Mouse (Mus musculus) embryonic stem cell, embryonic (primary cell): Measurements from ENCODE around the gene Neurod2.

ENCODE experiments used
- CTCF ChIA-PET, 4 experiments: fragments of 300-600 bp in 2 of 4; fragments of 350-600 bp in 2 of 4; sonication (Branson Sonifier 250); formaldehyde crosslinking; loops; one replicate each; lab custom pipeline; 2022; ENCODE audit warnings: inconsistent platforms in 2 of 4; lab: Charles Lee
- POLR2A ChIA-PET, 4 experiments: fragments of 300-600 bp in 2 of 4; fragments of 350-600 bp in 2 of 4; sonication (Branson Sonifier 250); formaldehyde crosslinking; loops; one replicate each; lab custom pipeline; 2022; ENCODE audit warnings: antibody characterized with exemption in 4 of 4, inconsistent platforms in 1 of 4; lab: Charles Lee

Gene Neurod2

DNA sequence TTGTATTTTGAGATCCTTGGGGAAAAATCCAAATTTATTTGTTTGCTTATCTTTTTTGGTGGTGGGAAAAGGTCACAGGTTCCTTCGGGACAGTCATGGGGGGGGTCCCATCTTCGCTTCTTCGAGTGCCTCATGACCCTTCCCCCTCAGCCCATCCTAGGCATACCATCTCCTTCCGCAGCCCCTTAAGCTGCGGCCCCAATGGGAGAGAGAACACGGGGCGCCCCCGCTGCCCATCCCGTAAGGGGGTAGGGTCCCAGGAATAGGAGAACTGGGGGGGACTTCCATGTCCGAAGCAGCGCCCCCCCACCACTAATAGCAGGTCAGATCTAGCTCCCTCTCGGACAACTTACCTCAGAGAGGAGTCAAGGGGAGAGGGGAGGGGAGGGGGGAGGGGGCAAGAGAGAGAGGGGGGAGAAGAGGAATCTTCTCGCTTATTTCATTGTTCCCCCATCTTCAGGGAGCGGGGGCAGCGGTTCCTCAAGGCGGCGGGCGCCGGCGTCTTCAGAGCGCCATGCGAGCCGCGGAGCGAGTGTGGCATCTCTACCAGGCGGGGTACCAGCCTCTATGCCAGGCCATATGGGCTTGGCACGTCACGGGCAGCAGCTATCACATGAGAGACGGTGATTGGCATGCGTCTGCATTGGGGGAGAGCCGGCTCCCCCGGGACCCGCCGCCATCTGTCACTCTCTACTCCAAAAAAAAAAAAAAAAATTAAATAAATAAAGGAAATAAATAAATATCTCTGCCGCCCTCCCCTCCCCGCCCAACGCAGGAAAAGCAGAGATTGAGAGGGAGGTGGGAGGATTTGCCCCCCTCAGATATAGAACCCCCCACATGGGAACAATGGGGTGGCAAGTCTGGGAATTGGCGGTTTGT lies at the start of gene Neurod2:
Neurod2 (minus strand) TSS at position 568 of the 879 bp plus-strand sequence.
- ChIA-PET CTCF (interaction anchor here in 3 of 4 experiments (0.5 to 2.5 kb wide), 8 partner anchors 9 to 625 kb away, joined by 3 to 28 read pairs (median 6); partner anchors contain the start of gene Plxdc1 (in 1 of the 3)), POLR2A (interaction anchor here in 3 of 4 experiments (0.6 to 1.5 kb wide), 11 partner anchors 9 to 1496 kb away, joined by 3 to 5 read pairs (median 4); partner anchors contain the start of genes Erbb2 (in 1 of the 3) and Grb7 (in 1 of the 3))

DNA sequence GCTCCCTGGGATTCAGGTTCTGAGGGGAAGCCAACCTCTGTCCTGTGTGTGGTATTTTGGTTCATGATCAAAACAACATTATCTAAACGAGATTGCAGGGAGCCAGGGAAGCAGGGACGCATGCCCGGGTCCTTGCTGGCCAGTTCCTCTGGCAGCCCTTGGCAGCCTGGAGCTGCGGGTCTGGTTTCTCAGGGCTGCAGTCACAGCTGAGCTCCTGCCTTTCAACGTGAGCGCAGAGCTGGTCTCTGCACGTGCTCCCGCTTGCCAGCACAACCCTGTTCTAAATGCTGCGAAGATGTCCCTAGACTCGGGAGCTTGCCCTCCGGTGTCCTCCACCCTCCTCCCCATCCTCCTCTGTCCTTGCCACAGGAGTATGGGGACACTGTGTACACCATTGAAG lies 48.3 kb upstream of the Neurod2 start:
- POLR2A ChIA-PET, result interaction anchor here in 2 of 4 experiments (1.5 to 1.7 kb wide), 3 partner anchors 9 to 29 kb away, joined by 4 to 5 read pairs (median 4); partner anchors contain the start of gene Stard3 (in 1 of the 2)

DNA sequence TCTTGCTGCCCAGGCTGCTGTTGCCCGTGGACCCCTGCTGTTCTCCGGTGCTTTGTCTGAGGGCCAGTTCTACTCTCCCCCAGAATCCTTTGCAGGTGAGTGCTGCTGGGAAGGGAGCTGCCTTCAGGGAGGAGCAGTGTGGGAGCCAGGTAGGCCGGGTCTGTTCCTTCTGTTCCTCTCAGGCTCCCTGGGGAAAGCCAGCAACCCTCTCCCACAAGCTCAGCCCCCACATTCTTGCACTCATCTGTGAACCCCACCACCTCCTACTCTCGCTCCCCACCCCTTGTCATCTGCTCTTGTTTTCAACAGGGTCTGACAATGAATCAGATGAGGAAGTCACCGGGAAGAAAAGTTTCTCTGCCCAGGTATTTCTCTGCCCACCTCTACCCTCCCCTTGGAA lies 47.3 kb upstream of the Neurod2 start:
- ChIA-PET POLR2A (interaction anchor here in 2 of 4 experiments (1.5 to 1.7 kb wide), 4 partner anchors 11 to 28 kb away, joined by 4 to 5 read pairs (median 4); partner anchors contain the start of gene Stard3 (in 1 of the 2)), CTCF (interaction anchor here in 2 of 4 experiments (0.9 to 1.8 kb wide), 2 partner anchors 13 to 34 kb away, joined by 3 to 6 read pairs; no protein-coding TSS in a partner anchor)

More for the DNA sequence above, 48.3 kb upstream of the Neurod2 start:
- CTCF ChIA-PET, result interaction anchor here in 2 of 4 experiments (0.9 to 1.8 kb wide), 2 partner anchors 35 kb away, joined by 4 to 6 read pairs; no protein-coding TSS in a partner anchor

GRCm38 (mm10) chr11:98374266-98374665 lies 44.8 kb upstream of the Neurod2 start:
- CTCF ChIA-PET, result interaction anchor here in 3 of 4 experiments (0.5 to 3.5 kb wide), 9 partner anchors 9 to 199 kb away, joined by 3 to 26 read pairs (median 4); partner anchors contain the start of genes Stard3 (in 1 of the 3) and Tcap (in 1 of the 3)
- POLR2A ChIA-PET, result interaction anchor here in 2 of 4 experiments (0.6 to 3.8 kb wide), 3 partner anchors 10 to 228 kb away, joined by 3 to 22 read pairs (median 3); partner anchors contain the start of gene Stard3 (in 1 of the 2)

DNA sequence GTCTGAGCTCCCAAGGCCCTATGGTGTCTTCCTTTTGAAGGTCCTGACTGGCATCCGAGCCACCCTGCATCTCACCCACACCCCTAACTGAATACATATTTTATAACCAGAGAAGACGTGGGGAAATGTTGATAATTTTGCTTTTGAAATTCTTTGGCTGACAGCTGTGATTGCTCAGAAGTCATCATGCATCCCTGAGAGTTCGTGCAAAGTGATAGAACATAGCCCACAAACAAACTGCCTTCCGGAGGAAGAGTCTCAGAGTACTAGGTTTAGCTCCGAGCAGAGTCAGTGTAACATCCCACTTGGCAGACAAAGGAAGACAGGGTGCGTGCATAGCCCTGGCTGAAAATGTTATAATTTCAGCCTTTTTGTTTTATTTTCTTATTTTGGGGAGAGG lies 43.8 kb upstream of the Neurod2 start:
- POLR2A ChIA-PET, result interaction anchor here (0.7 to 3.8 kb wide), 14 partner anchors 9 to 74 kb away, joined by 3 to 23 read pairs (median 4); partner anchors contain the start of genes Stard3 (in 3 of the 4), Mien1 (in 1 of the 4), Pgap3 (in 1 of the 4) and Tcap (in 1 of the 4)
- CTCF ChIA-PET, result interaction anchor here (0.5 to 3.7 kb wide), 40 partner anchors 9 to 568 kb away, joined by 3 to 40 read pairs (median 7); partner anchors contain the start of genes Mien1 (in 2 of the 4), Pnmt (in 2 of the 4), Stard3 (in 2 of the 4) and Tcap (in 2 of the 4)

GRCm38 (mm10) chr11:98372406-98372805 lies 43.0 kb upstream of the Neurod2 start:
- ChIA-PET POLR2A (interaction anchor here (0.5 to 3.8 kb wide), 25 partner anchors 9 to 314 kb away, joined by 3 to 23 read pairs (median 4); partner anchors contain the start of genes Stard3 (in 3 of the 4), Pgap3 (in 2 of the 4), Erbb2 (in 1 of the 4) and Mien1 (in 1 of the 4)), CTCF (interaction anchor here (0.5 to 3.7 kb wide), 77 partner anchors 8 to 841 kb away, joined by 3 to 40 read pairs (median 5); partner anchors contain the start of genes Stard3 (in 3 of the 4), Erbb2 (in 2 of the 4), Mien1 (in 2 of the 4) and Pnmt (in 2 of the 4))

DNA sequence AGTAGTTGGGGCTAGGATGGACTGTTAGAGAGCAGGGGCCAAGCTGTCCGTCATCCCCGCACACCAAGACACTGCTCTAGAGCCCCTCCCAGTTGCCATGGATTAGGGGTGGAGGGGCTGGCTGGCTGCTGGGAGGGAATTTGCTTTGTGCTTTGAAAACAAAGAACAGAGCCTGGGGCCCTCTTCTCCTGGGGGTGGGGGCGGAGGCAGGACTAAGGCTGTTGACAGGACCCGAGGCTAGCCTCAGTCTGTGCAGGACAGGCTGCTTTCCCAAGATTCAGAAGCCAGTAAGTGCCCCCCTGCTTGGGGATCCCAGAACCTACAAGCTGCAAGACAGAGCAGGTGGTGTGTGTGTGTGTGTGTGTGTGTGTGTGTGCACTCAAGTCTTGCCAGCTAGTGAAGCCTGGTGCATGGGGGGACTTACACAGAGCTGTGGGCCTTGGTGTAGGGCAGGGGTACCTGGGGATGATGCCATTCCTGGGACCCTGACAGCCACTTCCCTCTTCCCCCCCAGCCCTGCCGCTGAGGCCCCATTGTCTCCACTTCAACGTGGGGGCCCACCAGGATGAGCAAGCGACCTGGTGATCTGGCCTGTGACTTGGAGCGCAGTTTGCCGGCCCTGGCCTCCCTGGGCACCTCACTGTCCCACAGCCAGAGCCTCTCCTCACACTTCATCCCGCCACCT lies 42.2 kb upstream of the Neurod2 start:
- ChIA-PET POLR2A (interaction anchor here in 3 of 4 experiments (0.5 to 3.8 kb wide), 24 partner anchors 9 to 313 kb away, joined by 3 to 23 read pairs (median 4); partner anchors contain the start of genes Stard3 (in 3 of the 3), Pgap3 (in 2 of the 3), Mien1 (in 1 of the 3) and Ormdl3 (in 1 of the 3)), CTCF (interaction anchor here (0.5 to 3.7 kb wide), 84 partner anchors 8 to 840 kb away, joined by 3 to 40 read pairs (median 4); partner anchors contain the start of genes Stard3 (in 3 of the 4), Mien1 (in 2 of the 4), Pnmt (in 2 of the 4) and Tcap (in 2 of the 4))

DNA sequence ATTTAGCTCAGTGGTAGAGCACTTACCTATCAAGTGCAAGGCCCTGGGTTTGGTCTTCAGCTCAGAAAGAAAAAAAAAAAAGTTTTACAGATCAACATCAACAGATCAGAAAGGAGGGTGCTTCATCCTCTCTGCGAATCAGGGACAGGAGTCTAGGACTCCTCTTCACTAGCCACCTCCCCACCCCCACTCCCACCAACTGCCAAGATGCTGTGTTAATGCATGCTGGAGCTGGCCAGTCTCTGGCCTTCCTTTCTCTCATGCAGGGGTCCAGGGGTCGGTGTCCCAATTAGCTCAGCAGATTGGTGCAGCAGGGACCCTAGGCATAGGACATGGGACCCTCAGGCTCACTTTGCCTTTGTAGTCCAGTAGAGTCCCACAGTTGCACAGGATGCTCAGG lies 41.1 kb upstream of the Neurod2 start:
- CTCF ChIA-PET, result interaction anchor here (0.6 to 3.7 kb wide), 12 partner anchors 12 to 187 kb away, joined by 3 to 40 read pairs (median 6); partner anchors contain the start of genes Ppp1r1b (in 1 of the 4) and Stard3 (in 1 of the 4)
- POLR2A ChIA-PET, result interaction anchor here in 3 of 4 experiments (0.6 to 3.8 kb wide), 9 partner anchors 9 to 161 kb away, joined by 3 to 23 read pairs (median 6); partner anchors contain the start of genes Stard3 (in 3 of the 3) and Pgap3 (in 1 of the 3)

DNA sequence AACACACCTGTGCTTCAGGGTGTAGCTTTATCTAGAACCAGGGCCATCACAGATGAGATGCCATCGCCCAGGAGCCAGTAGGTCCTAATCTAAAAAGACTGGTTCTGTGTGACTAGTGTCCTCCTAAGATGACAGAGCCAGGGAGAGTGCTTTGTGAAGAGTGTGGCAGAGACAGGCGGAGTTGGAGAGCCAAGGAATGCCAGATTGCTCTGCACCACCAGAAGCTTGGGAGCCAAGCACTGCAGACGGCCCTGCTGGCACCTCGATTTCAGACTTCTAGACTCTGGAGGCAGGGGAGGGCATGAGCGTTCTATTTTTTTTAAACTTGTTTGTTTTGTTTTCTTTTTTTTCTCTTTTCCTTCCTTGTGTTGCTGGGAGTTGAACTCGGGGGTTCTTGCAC lies 39.9 kb upstream of the Neurod2 start:
- CTCF ChIA-PET, result interaction anchor here (0.6 to 1.6 kb wide), 7 partner anchors 11 to 182 kb away, joined by 3 to 5 read pairs (median 3); partner anchors contain the start of gene Stard3 (in 1 of the 4)

GRCm38 (mm10) chr11:98367863-98368186 lies 38.4 kb upstream of the Neurod2 start:
- ChIA-PET CTCF (interaction anchor here in 2 of 4 experiments (1.0 to 2.5 kb wide), 2 partner anchors 25 to 69 kb away, joined by 3 to 8 read pairs (median 4); no protein-coding TSS in a partner anchor), POLR2A (interaction anchor here in 3 of 4 experiments (0.6 to 2.8 kb wide), 4 partner anchors 9 to 219 kb away, joined by 3 to 9 read pairs (median 5); partner anchors contain the start of genes Stard3 (in 3 of the 3) and Ormdl3 (in 1 of the 3))

More for the DNA sequence above, 39.9 kb upstream of the Neurod2 start:
- POLR2A ChIA-PET, result interaction anchor here in 3 of 4 experiments (0.7 to 2.8 kb wide), 7 partner anchors 9 to 230 kb away, joined by 3 to 9 read pairs (median 3); partner anchors contain the start of gene Stard3 (in 3 of the 3)

DNA sequence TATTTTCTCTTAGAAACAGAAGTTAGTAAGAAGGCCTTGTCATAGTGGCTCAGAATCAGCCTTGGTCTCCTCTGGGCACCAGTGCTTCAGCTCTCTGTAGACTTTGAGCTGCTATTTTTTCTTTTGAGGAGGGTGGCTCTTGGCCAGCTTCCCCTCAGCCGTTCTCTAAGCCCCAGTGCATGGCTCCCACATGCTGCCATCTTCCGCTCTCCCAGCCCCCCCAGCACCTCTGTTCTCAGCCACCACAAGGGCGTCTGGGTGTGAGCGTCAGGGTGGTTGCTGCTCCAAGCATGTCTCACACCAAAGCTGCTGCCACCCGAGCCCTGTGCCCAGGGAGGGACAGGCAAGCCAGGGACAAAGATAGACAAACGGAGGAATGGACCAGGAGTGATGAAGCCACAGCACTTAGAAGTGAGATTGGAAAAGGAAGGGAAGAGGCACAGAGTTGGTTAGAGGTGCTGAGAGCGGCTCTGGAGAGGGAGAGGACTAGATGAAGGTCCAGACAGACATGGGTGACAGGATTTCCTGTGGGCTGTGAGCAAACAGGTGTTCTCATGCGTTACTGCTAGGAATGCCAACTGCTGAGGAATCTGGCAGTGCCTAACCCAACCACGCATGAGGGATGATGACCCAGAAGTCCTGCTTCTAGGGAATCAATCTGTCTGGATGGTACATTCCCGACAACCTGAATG lies 37.9 kb upstream of the Neurod2 start:
- ChIA-PET CTCF (interaction anchor here in 2 of 4 experiments (0.6 to 2.7 kb wide), 6 partner anchors 12 to 31 kb away, joined by 3 to 10 read pairs (median 6); partner anchors contain the start of gene Ppp1r1b (in 1 of the 2)), POLR2A (interaction anchor here in 2 of 4 experiments (0.6 to 2.8 kb wide), 7 partner anchors 9 to 220 kb away, joined by 3 to 9 read pairs (median 5); partner anchors contain the start of genes Stard3 (in 2 of the 2) and Ormdl3 (in 1 of the 2))

DNA sequence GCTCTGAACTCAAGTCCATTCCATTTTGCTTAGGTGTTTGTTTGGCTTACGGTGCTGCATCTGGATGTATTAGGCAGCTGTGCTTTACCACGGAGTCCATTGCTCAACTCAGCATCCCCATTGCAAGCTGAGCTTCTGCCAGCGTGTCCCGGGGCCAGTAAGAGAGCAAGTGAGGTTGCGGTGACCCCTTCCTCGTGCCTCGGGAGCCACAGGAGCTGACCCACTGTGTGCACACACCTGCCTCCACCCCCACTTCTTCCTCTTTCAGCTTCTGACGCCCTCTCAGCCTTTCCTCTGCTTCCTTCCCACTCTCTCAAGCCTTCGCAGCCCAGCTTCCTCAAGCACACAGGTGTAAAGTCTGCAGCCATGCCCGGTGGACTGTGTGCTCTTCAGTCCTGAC lies 36.8 kb upstream of the Neurod2 start:
- CTCF ChIA-PET, result interaction anchor here in 3 of 4 experiments (0.6 to 2.7 kb wide), 7 partner anchors 11 to 92 kb away, joined by 3 to 10 read pairs (median 3); no protein-coding TSS in a partner anchor
- POLR2A ChIA-PET, result interaction anchor here in 2 of 4 experiments (0.5 to 1.9 kb wide), 7 partner anchors 8 to 141 kb away, joined by 3 to 7 read pairs (median 5); partner anchors contain the start of gene Stard3 (in 1 of the 2)

GRCm38 (mm10) chr11:98364410-98364809 lies 35.0 kb upstream of the Neurod2 start:
- CTCF ChIA-PET, result interaction anchor here (0.5 to 2.7 kb wide), 12 partner anchors 8 to 362 kb away, joined by 3 to 12 read pairs (median 4); partner anchors contain the start of gene Ppp1r1b (in 1 of the 4)

GRCm38 (mm10) chr11:98363817-98364216 lies 34.4 kb upstream of the Neurod2 start:
- POLR2A ChIA-PET, result interaction anchor here in 3 of 4 experiments (0.5 to 1.2 kb wide), 6 partner anchors 8 to 28 kb away, joined by 3 to 4 read pairs (median 3); partner anchors contain the start of gene Ppp1r1b (in 1 of the 3)
- CTCF ChIA-PET, result interaction anchor here in 3 of 4 experiments (0.8 to 3.3 kb wide), 10 partner anchors 8 to 233 kb away, joined by 3 to 14 read pairs (median 3); no protein-coding TSS in a partner anchor

More at GRCm38 (mm10) chr11:98364410-98364809, 35.0 kb upstream of the Neurod2 start:
- POLR2A ChIA-PET, result interaction anchor here in 3 of 4 experiments (0.5 to 1.0 kb wide), 5 partner anchors 8 to 28 kb away, joined by 3 to 4 read pairs (median 3); partner anchors contain the start of gene Ppp1r1b (in 1 of the 3)
